ENCODE assay signal across 8 mouse cellular contexts in genomic region chr6:30390271-30390670, GRCm38 (mm10). TPM values are rescaled to one million over a fixed set of nuclear protein-coding genes. Genes with fewer than 3 reads are reported as not detected.
A peak's percentile ranks its signal among the peaks of the same experiment; 100 is the strongest.
DNase-seq lines count a peak whose midpoint lies in the region; ATAC-seq and TF ChIP-seq lines count a peak whose summit lies in the region.
"Not testable (repeated sequence)": the region's sequence is repeated elsewhere in the genome, so short reads cannot be mapped to it uniquely, and the experiment has no call there.

No protein-coding gene starts in this region.

- not testable (repeated sequence) for H3K4me1 ChIP-seq in ES-E14 (ENCODE audit: control insufficient read depth in 2 of 2, insufficient read depth in 2 of 2, low read length in 2 of 2, poor library complexity in 1 of 2); embryonic facial prominence, embryonic 15.5 days; heart, embryonic 10.5 days; hindbrain, embryonic 15.5 days (replicated peaks); midbrain, embryonic 13.5 days (replicated peaks); spleen, adult 2 months (ENCODE audit: control insufficient read depth, insufficient read depth, insufficient read length)
- H3K4me1 ChIP-seq in liver, embryonic 15.5 days (replicated peaks): peaks cover 13% of the 10 kb centered on the region

- not testable (repeated sequence) for H3K9me3 ChIP-seq in ES-E14 (ENCODE audit: control insufficient read depth, insufficient read depth, low read depth, low read length); embryonic facial prominence, embryonic 15.5 days (replicated peaks); heart, embryonic 10.5 days; hindbrain, embryonic 15.5 days; liver, embryonic 15.5 days (replicated peaks); midbrain, embryonic 13.5 days

- H3K27me3 ChIP-seq in embryonic facial prominence, embryonic 15.5 days; heart, embryonic 10.5 days (ENCODE audit: insufficient read depth, poor library complexity, severe bottlenecking); hindbrain, embryonic 15.5 days; liver, embryonic 15.5 days; midbrain, embryonic 13.5 days; spleen, adult 2 months (ENCODE audit: control insufficient read depth, insufficient read depth, low read length): not testable (repeated sequence)

- not testable (repeated sequence) for TF ChIP-seq CTCF in layer of hippocampus, adult 2 months (conservative IDR thresholded peaks at IDR 0.05); spleen, adult 2 months (IDR thresholded peaks at IDR 0.05; ENCODE audit: extremely low read depth, insufficient read depth, insufficient read length, insufficient replicate concordance)

- ATAC-seq in embryonic facial prominence, embryonic 15.5 days (ENCODE audit: insufficient number of reproducible peaks, low FRiP score, low TSS enrichment, low read depth); hindbrain, embryonic 15.5 days (ENCODE audit: low FRiP score, low read depth); liver, embryonic 15.5 days (ENCODE audit: insufficient read depth): not testable (repeated sequence)
- ATAC-seq in midbrain, embryonic 13.5 days: peak; percentile 37

- peak overlapping the region; percentile 98 for H3K9ac ChIP-seq in ES-E14 (ENCODE audit: insufficient read depth, low read depth, low read length, poor library complexity, severe bottlenecking)
- H3K9ac ChIP-seq in embryonic facial prominence, embryonic 15.5 days: peak overlapping the region; percentile 39
- H3K9ac ChIP-seq in hindbrain, embryonic 15.5 days: peak overlapping the region; percentile 62
- H3K9ac ChIP-seq in liver, embryonic 15.5 days: peak overlapping the region; percentile 68
- H3K9ac ChIP-seq in midbrain, embryonic 13.5 days (replicated peaks): peak overlapping the region; percentile 80

- WGBS in embryonic facial prominence, embryonic 15.5 days: 21% methylated on average over 4 of the region's 4 CpGs
- WGBS in heart, embryonic 10.5 days: 21% methylated on average over 4 of the region's 4 CpGs
- 29% methylated on average over 4 of the region's 4 CpGs for WGBS in hindbrain, embryonic 15.5 days
- WGBS in liver, embryonic 15.5 days (ENCODE audit: insufficient replicate concordance): 15% methylated on average over 4 of the region's 4 CpGs
- 35% methylated on average over 4 of the region's 4 CpGs for WGBS in midbrain, embryonic 13.5 days
- 22% methylated on average over 4 of the region's 4 CpGs for WGBS in spleen, adult 2 months

- not testable (repeated sequence) for H3K36me3 ChIP-seq in ES-E14 (ENCODE audit: control insufficient read depth, insufficient read depth, low read length, poor library complexity, severe bottlenecking); spleen, adult 2 months (ENCODE audit: control insufficient read depth, insufficient read depth, low read length)
- H3K36me3 ChIP-seq in embryonic facial prominence, embryonic 15.5 days: peaks cover 20% of the 10 kb centered on the region
- H3K36me3 ChIP-seq in heart, embryonic 10.5 days: peaks cover 21% of the 10 kb centered on the region
- peaks cover 15% of the 10 kb centered on the region for H3K36me3 ChIP-seq in hindbrain, embryonic 15.5 days
- H3K36me3 ChIP-seq in liver, embryonic 15.5 days (replicated peaks): peaks cover 20% of the 10 kb centered on the region
- peaks cover 18% of the 10 kb centered on the region for H3K36me3 ChIP-seq in midbrain, embryonic 13.5 days

- DNase-seq in ES-E14 (ENCODE audit: low read depth, low spot score); heart, embryonic 10.5 days (ENCODE audit: low spot score); layer of hippocampus, adult 2 months (ENCODE audit: low spot score in 2 of 2); spleen, adult 2 months (ENCODE audit: low read depth in 1 of 2, low spot score in 2 of 2): not testable (repeated sequence)

- TF ChIP-seq POLR2A in spleen, adult 2 months (IDR thresholded peaks at IDR 0.05; ENCODE audit: low read depth, low read length): not testable (repeated sequence)

- H3K4me2 ChIP-seq in embryonic facial prominence, embryonic 15.5 days (replicated peaks): peak overlapping the region; percentile 45
- peak overlapping the region; percentile 49 for H3K4me2 ChIP-seq in hindbrain, embryonic 15.5 days
- peak overlapping the region; percentile 69 for H3K4me2 ChIP-seq in liver, embryonic 15.5 days
- H3K4me2 ChIP-seq in midbrain, embryonic 13.5 days (replicated peaks): peak overlapping the region; percentile 58

- H3K27ac ChIP-seq in ES-E14 (ENCODE audit: insufficient read depth, low read depth, low read length, poor library complexity, severe bottlenecking): peak overlapping the region; percentile 72
- H3K27ac ChIP-seq in embryonic facial prominence, embryonic 15.5 days (replicated peaks); midbrain, embryonic 13.5 days; spleen, adult 2 months (ENCODE audit: insufficient read depth, low read length): not testable (repeated sequence)
- peak overlapping the region; percentile 89 for H3K27ac ChIP-seq in heart, embryonic 10.5 days
- peak overlapping the region; percentile 72; the same call in 1 of the 2 replicates for H3K27ac ChIP-seq in hindbrain, embryonic 15.5 days (replicated peaks)
- peak overlapping the region; percentile 82 for H3K27ac ChIP-seq in layer of hippocampus, adult 2 months
- peak overlapping the region; percentile 64 for H3K27ac ChIP-seq in liver, embryonic 15.5 days (replicated peaks)

- H3K4me3 ChIP-seq in ES-E14 (ENCODE audit: insufficient read depth in 1 of 2, low read depth in 1 of 2, low read length in 2 of 2, poor library complexity in 1 of 2, severe bottlenecking in 1 of 2): peak overlapping the region; percentile 100
- peak overlapping the region; percentile 62 for H3K4me3 ChIP-seq in embryonic facial prominence, embryonic 15.5 days (replicated peaks)
- peak overlapping the region; percentile 84 for H3K4me3 ChIP-seq in heart, embryonic 10.5 days
- H3K4me3 ChIP-seq in hindbrain, embryonic 15.5 days: peak overlapping the region; percentile 55
- H3K4me3 ChIP-seq in layer of hippocampus, adult 2 months: peak overlapping the region; percentile 85
- peak overlapping the region; percentile 70 for H3K4me3 ChIP-seq in liver, embryonic 15.5 days (replicated peaks)
- H3K4me3 ChIP-seq in midbrain, embryonic 13.5 days (replicated peaks): peak overlapping the region; percentile 82
- peak overlapping the region; percentile 84 for H3K4me3 ChIP-seq in spleen, adult 2 months (ENCODE audit: extremely low read depth, insufficient read depth, insufficient read length)

- in situ Hi-C loops in ES-E14 (cut with MboI; ENCODE audit: low sequenced_read_pairs in 2 of 2, unreplicated experiment in 2 of 2): not testable (repeated sequence)

TF ChIP-seq in ES-E14, 5 proteins besides CTCF, POLR2A, EP300 and RAD21:
- peak; percentile 47; the same call in 1 of the 2 replicates for TF ChIP-seq ZNF384 (IDR thresholded peaks at IDR 0.05; ENCODE audit: low read depth, low read length)
TF ChIP-seq in ES-E14: peak in this region for 1; not testable (repeated sequence) for 4.

RNA-seq across cellular contexts. Expression of gene Zc3hc1, which starts 0.6 kb away (rescaled TPM):
- total RNA-seq in ES-E14 (2012; rRNA removed): 50.5 and 64.4 TPM in 2 replicates
- polyA plus RNA-seq in embryonic facial prominence, embryonic 15.5 days (2015; fragmentation: Nextera tagmentation; extraction: Ambion mirVana): 49.5 and 55.5 TPM in 2 replicates
- polyA plus RNA-seq in heart, embryonic 10.5 days (2016; fragmentation: Nextera tagmentation; extraction: Ambion mirVana): 55.6 and 71.2 TPM in 2 replicates
- polyA plus RNA-seq in hindbrain, embryonic 15.5 days (2015; fragmentation: Nextera tagmentation; extraction: Ambion mirVana): 61.1 and 61.3 TPM in 2 replicates
- total RNA-seq in layer of hippocampus, adult 2 months (2021): 10 to 100 TPM; 23.7 to 25.1 TPM
- 25.1 TPM in 2 replicates for polyA plus RNA-seq in liver, embryonic 15.5 days (2015; fragmentation: Nextera tagmentation; extraction: Ambion mirVana)
- 66.7 and 68.4 TPM in 2 replicates for polyA plus RNA-seq in midbrain, embryonic 13.5 days (2015; fragmentation: Nextera tagmentation; extraction: Ambion mirVana)
- 11.3 and 12.3 TPM in 2 replicates for polyA plus RNA-seq in spleen, adult 2 months (2012; rRNA removed)

RNA-seq across cellular contexts. Expression of gene Klhdc10, which starts 11.4 kb away (rescaled TPM):
- 44.2 and 48.9 TPM in 2 replicates for total RNA-seq in ES-E14 (2012; rRNA removed)
- 24.3 and 26.1 TPM in 2 replicates for polyA plus RNA-seq in embryonic facial prominence, embryonic 15.5 days (2015; fragmentation: Nextera tagmentation; extraction: Ambion mirVana)
- polyA plus RNA-seq in heart, embryonic 10.5 days (2016; fragmentation: Nextera tagmentation; extraction: Ambion mirVana): 30.9 and 33.8 TPM in 2 replicates
- polyA plus RNA-seq in hindbrain, embryonic 15.5 days (2015; fragmentation: Nextera tagmentation; extraction: Ambion mirVana): 34.4 and 36.9 TPM in 2 replicates
- total RNA-seq in layer of hippocampus, adult 2 months (2021): 10 to 100 TPM; 88.8 to 96.1 TPM
- polyA plus RNA-seq in liver, embryonic 15.5 days (2015; fragmentation: Nextera tagmentation; extraction: Ambion mirVana): 8.2 and 8.3 TPM in 2 replicates
- 35.2 and 35.6 TPM in 2 replicates for polyA plus RNA-seq in midbrain, embryonic 13.5 days (2015; fragmentation: Nextera tagmentation; extraction: Ambion mirVana)
- polyA plus RNA-seq in spleen, adult 2 months (2012; rRNA removed): 6.7 and 10.0 TPM in 2 replicates

Comparison
In these comparisons a context has a peak if more than half of its experiments do, and no peak if none do; other contexts are left out.
1. H3K9ac ChIP-seq: peak in every context shown above with its lines; median percentile 98 in ES-E14; 80 in midbrain, embryonic 13.5 days; 68 in liver, embryonic 15.5 days; 62 in hindbrain, embryonic 15.5 days; 39 in embryonic facial prominence, embryonic 15.5 days.